Mouse (Mus musculus): Measurements from ENCODE around the gene 1700066M21Rik. TPM values are rescaled to one million over a fixed set of nuclear protein-coding genes. Genes with fewer than 3 reads are reported as not detected.

1700066M21Rik gene
- total RNA-seq, 2 experiments from 2014 or later, result 2.1 to 4.5 TPM

- no peak for DNase-seq
These were observed 15.0 kb downstream of the 1700066M21Rik start for GRCm38 (mm10) chr1:57392417-57392816.

GRCm38 (mm10) chr1:57394051-57394450, 16.6 kb downstream of the 1700066M21Rik start:
- DNase-seq, result peak; percentile 54

- DNase-seq, result no peak
These were observed 22.9 kb downstream of the 1700066M21Rik start for GRCm38 (mm10) chr1:57400321-57400720.

- DNase-seq, result no peak
These were observed 23.5 kb downstream of the 1700066M21Rik start for GRCm38 (mm10) chr1:57400877-57401276.

GRCm38 (mm10) chr1:57402116-57402515, 24.7 kb downstream of the 1700066M21Rik start:
- no peak for DNase-seq

- DNase-seq, result peak; percentile 76
These were observed 29.0 kb downstream of the 1700066M21Rik start, which contains the start of the genes Maip1 and Tyw5 for GRCm38 (mm10) chr1:57406187-57407151. TSS of gene Maip1 (plus strand) at chr1:57406328. TSS of gene Tyw5 (minus strand) at chr1:57407101.

- DNase-seq, result no peak
These were observed 31.6 kb downstream of the 1700066M21Rik start for GRCm38 (mm10) chr1:57408994-57409393.

GRCm38 (mm10) chr1:57413397-57413796, 36.0 kb downstream of the 1700066M21Rik start:
- no peak for DNase-seq

GRCm38 (mm10) chr1:57423696-57424095, 46.3 kb downstream of the 1700066M21Rik start:
- no peak for DNase-seq

- peak; percentile 93 for DNase-seq
These were observed 51.2 kb downstream of the 1700066M21Rik start for GRCm38 (mm10) chr1:57428368-57429308.

GRCm38 (mm10) chr1:57429786-57430483, 52.5 kb downstream of the 1700066M21Rik start:
- DNase-seq, result no peak

- no peak for DNase-seq
These were observed 55.7 kb downstream of the 1700066M21Rik start for GRCm38 (mm10) chr1:57433141-57433540.

Other genes with a start within 250 kb of the 1700066M21Rik start
- gene Maip1, start 28.7 kb downstream of the 1700066M21Rik start, total RNA-seq (2021), result 1 to 10 TPM; 8.2 to 9.8 TPM
- gene Tyw5, start 29.5 kb downstream of the 1700066M21Rik start, total RNA-seq (2021), result 1 to 10 TPM; 6.0 to 6.9 TPM

Data from gastrocnemius, postnatal 10 days (tissue).